Mouse (Mus musculus): ENCODE measurements around the gene AI481877. TPM values are rescaled to one million over a fixed set of nuclear protein-coding genes. Genes with fewer than 3 reads are reported as not detected.

The AI481877 gene
- polyA plus RNA-seq, 2 experiments = not detected

DNA sequence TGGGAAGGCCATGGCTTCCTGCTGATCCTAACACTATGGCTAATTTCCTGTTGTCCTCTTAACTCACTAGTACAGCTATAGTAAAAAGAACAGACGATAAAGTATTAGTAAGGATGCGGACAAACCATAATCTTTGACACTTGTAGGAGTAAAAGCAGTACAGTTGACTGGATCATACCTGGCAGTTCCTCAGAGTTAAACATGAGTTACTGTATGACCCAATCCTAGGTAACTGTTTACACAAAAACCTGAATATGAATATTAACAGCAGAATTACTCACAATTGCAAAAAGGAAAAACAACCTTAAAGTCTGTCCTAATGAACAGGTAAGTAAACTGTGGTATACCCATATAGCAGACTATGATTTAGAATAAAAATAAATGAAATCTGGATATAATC lies 30.9 kb downstream of the AI481877 start:
- WGBS (ENCODE audit: insufficient replicate concordance) = 72% methylated on average over 2 of the region's 2 CpGs
- DNase-seq (ENCODE audit: low read depth in 3 of 3, low spot score in 3 of 3) = no peak

GRCm38 (mm10) chr4:59106661-59107060 lies 32.1 kb downstream of the AI481877 start:
- DNase-seq (ENCODE audit: low read depth in 3 of 3, low spot score in 3 of 3) (no peak), ATAC-seq (ENCODE audit: insufficient read depth) (no peak)
- H3K27ac ChIP-seq = no peak overlapping the region
- TF ChIP-seq CTCF (IDR thresholded peaks at IDR 0.05; ENCODE audit: low read depth) (no peak), EP300 (IDR thresholded peaks at IDR 0.05; ENCODE audit: low read depth) (no peak)
- WGBS (ENCODE audit: insufficient replicate concordance) = 60% methylated on average over 5 of the region's 5 CpGs
- H3K4me2 ChIP-seq (ENCODE audit: low read depth) = no peak overlapping the region
- no peak overlapping the region for H3K9ac ChIP-seq (replicated peaks)
- no peak overlapping the region for H3K4me3 ChIP-seq (ENCODE audit: insufficient read depth in 1 of 2, low read depth in 2 of 2, low read length in 2 of 2)
- H3K9me3 ChIP-seq (ENCODE audit: control insufficient read depth, low read length) = no peaks in the 10 kb centered on the region
- no peaks in the 10 kb centered on the region for H3K4me1 ChIP-seq (replicated peaks; ENCODE audit: control insufficient read depth in 2 of 2, insufficient read depth in 2 of 2, low read length in 1 of 2)
- no peaks in the 10 kb centered on the region for H3K27me3 ChIP-seq (ENCODE audit: control insufficient read depth, insufficient read depth, low read length)
- H3K36me3 ChIP-seq (replicated peaks; ENCODE audit: control insufficient read depth, insufficient read depth, low read depth) = no peaks in the 10 kb centered on the region

More for the DNA sequence above, 30.9 kb downstream of the AI481877 start:
- H3K9me3 ChIP-seq (ENCODE audit: control insufficient read depth, low read length) = no peaks in the 10 kb centered on the region
- no peak overlapping the region for H3K9ac ChIP-seq (replicated peaks)
- no peaks in the 10 kb centered on the region for H3K36me3 ChIP-seq (replicated peaks; ENCODE audit: control insufficient read depth, insufficient read depth, low read depth)
- no peak overlapping the region for H3K4me3 ChIP-seq (ENCODE audit: insufficient read depth in 1 of 2, low read depth in 2 of 2, low read length in 2 of 2)
- no peaks in the 10 kb centered on the region for H3K27me3 ChIP-seq (ENCODE audit: control insufficient read depth, insufficient read depth, low read length)
- no peaks in the 10 kb centered on the region for H3K4me1 ChIP-seq (replicated peaks; ENCODE audit: control insufficient read depth in 2 of 2, insufficient read depth in 2 of 2, low read length in 1 of 2)
- no peak for ATAC-seq (ENCODE audit: insufficient read depth)
- H3K4me2 ChIP-seq (ENCODE audit: low read depth) = no peak overlapping the region
- no peak for TF ChIP-seq EP300 (IDR thresholded peaks at IDR 0.05; ENCODE audit: low read depth)
- TF ChIP-seq CTCF (IDR thresholded peaks at IDR 0.05; ENCODE audit: low read depth) = no peak
- H3K27ac ChIP-seq = no peak overlapping the region

- Histone ChIP-seq H3K27me3 (ENCODE audit: control insufficient read depth, insufficient read depth, low read length) (no peaks in the 10 kb centered on the region), H3K4me3 (ENCODE audit: insufficient read depth in 1 of 2, low read depth in 2 of 2, low read length in 2 of 2) (no peak overlapping the region), H3K9ac (replicated peaks) (no peak overlapping the region), H3K4me2 (ENCODE audit: low read depth) (no peak overlapping the region), H3K4me1 (replicated peaks; ENCODE audit: control insufficient read depth in 2 of 2, insufficient read depth in 2 of 2, low read length in 1 of 2) (no peaks in the 10 kb centered on the region), H3K9me3 (ENCODE audit: control insufficient read depth, low read length) (no peaks in the 10 kb centered on the region), H3K36me3 (replicated peaks; ENCODE audit: control insufficient read depth, insufficient read depth, low read depth) (no peaks in the 10 kb centered on the region), H3K27ac (no peak overlapping the region)
- no peak for TF ChIP-seq CTCF (IDR thresholded peaks at IDR 0.05; ENCODE audit: low read depth)
- no peak for DNase-seq (ENCODE audit: low read depth in 3 of 3, low spot score in 3 of 3)
- 70% methylated on average over 2 of the region's 2 CpGs for WGBS (ENCODE audit: insufficient replicate concordance)
- ATAC-seq (ENCODE audit: insufficient read depth) = no peak
These were observed 34.6 kb downstream of the AI481877 start for GRCm38 (mm10) chr4:59104166-59104565.

DNA sequence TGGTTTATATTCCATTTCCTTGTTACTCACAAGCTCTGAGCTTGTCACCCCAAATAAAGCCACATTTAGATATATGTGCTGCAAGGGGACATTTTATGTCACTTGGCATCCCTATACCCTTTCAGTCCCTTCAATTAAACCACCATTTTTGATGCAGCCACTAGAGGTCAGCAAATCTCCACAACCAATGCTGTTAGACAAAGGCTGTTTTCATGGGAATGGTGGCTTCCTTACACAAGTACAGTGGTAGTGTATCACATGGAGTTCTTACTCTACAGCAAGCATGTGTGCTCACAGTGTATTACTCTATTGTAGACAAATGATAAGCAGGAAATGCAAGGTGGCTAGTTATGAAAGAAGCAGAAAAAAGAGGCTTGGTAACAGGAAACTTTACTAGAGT lies 42.4 kb downstream of the AI481877 start:
- Histone ChIP-seq H3K27me3 (ENCODE audit: control insufficient read depth, insufficient read depth, low read length) (no peaks in the 10 kb centered on the region), H3K4me2 (ENCODE audit: low read depth) (no peak overlapping the region), H3K9ac (replicated peaks) (no peak overlapping the region), H3K4me3 (ENCODE audit: insufficient read depth in 1 of 2, low read depth in 2 of 2, low read length in 2 of 2) (no peak overlapping the region), H3K36me3 (replicated peaks; ENCODE audit: control insufficient read depth, insufficient read depth, low read depth) (no peaks in the 10 kb centered on the region), H3K27ac (no peak overlapping the region), H3K9me3 (ENCODE audit: control insufficient read depth, low read length) (no peaks in the 10 kb centered on the region), H3K4me1 (replicated peaks; ENCODE audit: control insufficient read depth in 2 of 2, insufficient read depth in 2 of 2, low read length in 1 of 2) (no peaks in the 10 kb centered on the region)
- ATAC-seq (ENCODE audit: insufficient read depth) (no peak), DNase-seq (ENCODE audit: low read depth in 3 of 3, low spot score in 3 of 3) (peak; percentile 48 to 54 (median 50))
- TF ChIP-seq CTCF (IDR thresholded peaks at IDR 0.05; ENCODE audit: low read depth) (peak; percentile 84), EP300 (IDR thresholded peaks at IDR 0.05; ENCODE audit: low read depth) (no peak)

GRCm38 (mm10) chr4:59089391-59089790 lies 49.4 kb downstream of the AI481877 start:
- no peak for DNase-seq (ENCODE audit: low read depth in 3 of 3, low spot score in 3 of 3)
- no peak overlapping the region for H3K4me3 ChIP-seq (ENCODE audit: insufficient read depth in 1 of 2, low read depth in 2 of 2, low read length in 2 of 2)
- TF ChIP-seq EP300 (IDR thresholded peaks at IDR 0.05; ENCODE audit: low read depth) (no peak), CTCF (IDR thresholded peaks at IDR 0.05; ENCODE audit: low read depth) (no peak)

More at GRCm38 (mm10) chr4:59089391-59089790, 49.4 kb downstream of the AI481877 start:
- no peak overlapping the region for H3K9ac ChIP-seq (replicated peaks)
- H3K36me3 ChIP-seq (replicated peaks; ENCODE audit: control insufficient read depth, insufficient read depth, low read depth) = no peaks in the 10 kb centered on the region
- no peaks in the 10 kb centered on the region for H3K27me3 ChIP-seq (ENCODE audit: control insufficient read depth, insufficient read depth, low read length)
- no peak overlapping the region for H3K4me2 ChIP-seq (ENCODE audit: low read depth)
- H3K4me1 ChIP-seq (replicated peaks; ENCODE audit: control insufficient read depth in 2 of 2, insufficient read depth in 2 of 2, low read length in 1 of 2) = no peaks in the 10 kb centered on the region
- H3K9me3 ChIP-seq (ENCODE audit: control insufficient read depth, low read length) = no peaks in the 10 kb centered on the region
- no peak for ATAC-seq (ENCODE audit: insufficient read depth)
- H3K27ac ChIP-seq = no peak overlapping the region
- 16% methylated on average over 1 of the region's 1 CpGs for WGBS (ENCODE audit: insufficient replicate concordance)

Data from liver, embryonic 14.5 days (tissue).